Mouse (Mus musculus): Measurements from ENCODE around the gene Krt84. TPM values are rescaled to one million over a fixed set of nuclear protein-coding genes. Genes with fewer than 3 reads are reported as not detected.

Krt84 gene
- not detected in 2 replicates for polyA plus RNA-seq (2012; rRNA removed)

- H3K27ac ChIP-seq (ENCODE audit: insufficient read depth, low read length) = no peak within 1 kb of the TSS
- H3K4me1 ChIP-seq (ENCODE audit: control insufficient read depth, insufficient read depth, low read length) = no peaks in the 10 kb centered on the region
- no peak for TF ChIP-seq CTCF (IDR thresholded peaks at IDR 0.05; ENCODE audit: extremely low read depth, insufficient read depth, low read length)
- no peak within 1 kb of the TSS for H3K4me3 ChIP-seq (ENCODE audit: insufficient read depth, low read length)
These were observed at the start of gene Krt84 for GRCm38 (mm10) chr15:101532720-101533119. Krt84 (minus strand) TSS chr15:101532820.

- Histone ChIP-seq H3K27ac (ENCODE audit: insufficient read depth, low read length) (no peak overlapping the region), H3K4me1 (ENCODE audit: control insufficient read depth, insufficient read depth, low read length) (no peaks in the 10 kb centered on the region), H3K4me3 (ENCODE audit: insufficient read depth, low read length) (no peak overlapping the region)
- TF ChIP-seq POLR2A (IDR thresholded peaks at IDR 0.05; ENCODE audit: extremely low read depth, insufficient read depth, low read length) (no peak), CTCF (IDR thresholded peaks at IDR 0.05; ENCODE audit: extremely low read depth, insufficient read depth, low read length) (no peak)
These were observed 49.1 kb upstream of the Krt84 start for GRCm38 (mm10) chr15:101581701-101582100.

- no peaks in the 10 kb centered on the region for H3K4me1 ChIP-seq (ENCODE audit: control insufficient read depth, insufficient read depth, low read length)
- no peak overlapping the region for H3K4me3 ChIP-seq (ENCODE audit: insufficient read depth, low read length)
- no peak overlapping the region for H3K27ac ChIP-seq (ENCODE audit: insufficient read depth, low read length)
- TF ChIP-seq CTCF (IDR thresholded peaks at IDR 0.05; ENCODE audit: extremely low read depth, insufficient read depth, low read length) (no peak), POLR2A (IDR thresholded peaks at IDR 0.05; ENCODE audit: extremely low read depth, insufficient read depth, low read length) (no peak)
These were observed 42.9 kb upstream of the Krt84 start for GRCm38 (mm10) chr15:101575506-101575905.

GRCm38 (mm10) chr15:101573796-101574345, 41.3 kb upstream of the Krt84 start, which contains the start of gene Krt75:
Krt75 (minus strand) TSS chr15:101573904.
- Histone ChIP-seq H3K4me3 (ENCODE audit: insufficient read depth, low read length) (no peak within 1 kb of the TSS), H3K4me1 (ENCODE audit: control insufficient read depth, insufficient read depth, low read length) (no peaks in the 10 kb centered on the region), H3K27ac (ENCODE audit: insufficient read depth, low read length) (no peak within 1 kb of the TSS)
- TF ChIP-seq POLR2A (IDR thresholded peaks at IDR 0.05; ENCODE audit: extremely low read depth, insufficient read depth, low read length) (no peak), CTCF (IDR thresholded peaks at IDR 0.05; ENCODE audit: extremely low read depth, insufficient read depth, low read length) (no peak)

- Histone ChIP-seq H3K4me3 (ENCODE audit: insufficient read depth, low read length) (no peak overlapping the region), H3K4me1 (ENCODE audit: control insufficient read depth, insufficient read depth, low read length) (no peaks in the 10 kb centered on the region), H3K27ac (ENCODE audit: insufficient read depth, low read length) (no peak overlapping the region)
- TF ChIP-seq POLR2A (IDR thresholded peaks at IDR 0.05; ENCODE audit: extremely low read depth, insufficient read depth, low read length) (no peak), CTCF (IDR thresholded peaks at IDR 0.05; ENCODE audit: extremely low read depth, insufficient read depth, low read length) (peak; percentile 24; the same call in 1 of the 2 replicates)
These were observed 35.2 kb upstream of the Krt84 start for GRCm38 (mm10) chr15:101567780-101568179.

GRCm38 (mm10) chr15:101562850-101563249, 30.2 kb upstream of the Krt84 start, which contains the start of gene Krt90:
Krt90 (minus strand) TSS chr15:101562950.
- no peak within 1 kb of the TSS for H3K4me3 ChIP-seq (ENCODE audit: insufficient read depth, low read length)
- no peaks in the 10 kb centered on the region for H3K4me1 ChIP-seq (ENCODE audit: control insufficient read depth, insufficient read depth, low read length)
- H3K27ac ChIP-seq (ENCODE audit: insufficient read depth, low read length) = no peak within 1 kb of the TSS
- TF ChIP-seq CTCF (IDR thresholded peaks at IDR 0.05; ENCODE audit: extremely low read depth, insufficient read depth, low read length) (no peak), POLR2A (IDR thresholded peaks at IDR 0.05; ENCODE audit: extremely low read depth, insufficient read depth, low read length) (no peak)

GRCm38 (mm10) chr15:101558034-101558646, 25.5 kb upstream of the Krt84 start:
- Histone ChIP-seq H3K27ac (ENCODE audit: insufficient read depth, low read length) (no peak overlapping the region), H3K4me1 (ENCODE audit: control insufficient read depth, insufficient read depth, low read length) (no peaks in the 10 kb centered on the region), H3K4me3 (ENCODE audit: insufficient read depth, low read length) (no peak overlapping the region)
- no peak for TF ChIP-seq CTCF (IDR thresholded peaks at IDR 0.05; ENCODE audit: extremely low read depth, insufficient read depth, low read length)
- no peak for TF ChIP-seq POLR2A (IDR thresholded peaks at IDR 0.05; ENCODE audit: extremely low read depth, insufficient read depth, low read length)

- Histone ChIP-seq H3K4me1 (ENCODE audit: control insufficient read depth, insufficient read depth, low read length) (peaks cover 4% of the 10 kb centered on the region), H3K4me3 (ENCODE audit: insufficient read depth, low read length) (no peak overlapping the region), H3K27ac (ENCODE audit: insufficient read depth, low read length) (no peak overlapping the region)
- TF ChIP-seq POLR2A (IDR thresholded peaks at IDR 0.05; ENCODE audit: extremely low read depth, insufficient read depth, low read length) (no peak), CTCF (IDR thresholded peaks at IDR 0.05; ENCODE audit: extremely low read depth, insufficient read depth, low read length) (no peak)
These were observed 20.5 kb upstream of the Krt84 start for GRCm38 (mm10) chr15:101553169-101553568.

- Histone ChIP-seq H3K4me3 (ENCODE audit: insufficient read depth, low read length) (no peak overlapping the region), H3K27ac (ENCODE audit: insufficient read depth, low read length) (no peak overlapping the region), H3K4me1 (ENCODE audit: control insufficient read depth, insufficient read depth, low read length) (peaks cover 4% of the 10 kb centered on the region)
- no peak for TF ChIP-seq POLR2A (IDR thresholded peaks at IDR 0.05; ENCODE audit: extremely low read depth, insufficient read depth, low read length)
- no peak for TF ChIP-seq CTCF (IDR thresholded peaks at IDR 0.05; ENCODE audit: extremely low read depth, insufficient read depth, low read length)
These were observed 19.6 kb upstream of the Krt84 start for GRCm38 (mm10) chr15:101552188-101552587.

- no peak within 1 kb of the TSS for H3K4me3 ChIP-seq (ENCODE audit: insufficient read depth, low read length)
- H3K27ac ChIP-seq (ENCODE audit: insufficient read depth, low read length) = no peak within 1 kb of the TSS
- peaks cover 4% of the 10 kb centered on the region for H3K4me1 ChIP-seq (ENCODE audit: control insufficient read depth, insufficient read depth, low read length)
- no peak for TF ChIP-seq POLR2A (IDR thresholded peaks at IDR 0.05; ENCODE audit: extremely low read depth, insufficient read depth, low read length)
- TF ChIP-seq CTCF (IDR thresholded peaks at IDR 0.05; ENCODE audit: extremely low read depth, insufficient read depth, low read length) = no peak
These were observed 17.9 kb upstream of the Krt84 start, which contains the start of gene Krt82 for GRCm38 (mm10) chr15:101550567-101550966. Krt82 (minus strand) TSS chr15:101550667.

Data from cortical plate, adult 2 months (tissue).